Mouse (Mus musculus) lung, postnatal 0 days (tissue): ENCODE measurements around the gene Gm6588. TPM values are rescaled to one million over a fixed set of nuclear protein-coding genes. Genes with fewer than 3 reads are reported as not detected.
A peak's percentile ranks its signal among the peaks of the same experiment; 100 is the strongest.

Experiments
- ATAC-seq: fragments of 200-750 bp; cut with Nextera tagmentation; 2 replicates; pipeline ENCODE4 v1.8.0; 2017; ENCODE audit warnings: moderate library complexity
- DNase-seq: peaks from one replicate; pipeline ENCODE4 v3.0.0-alpha.2; 2016; ENCODE audit warnings: low spot score
- H3K27ac ChIP-seq: fragments of 300-500 bp; sonication (generic); 2 replicates; pipeline ENCODE4 v1.5.1; 2014; ENCODE audit warnings: antibody characterized with exemption, mild to moderate bottlenecking, low read length, mixed read lengths
- H3K27me3 ChIP-seq: fragments of 300-500 bp; sonication (generic); replicated peaks from 2 replicates; pipeline ENCODE4 v1.6.1; 2014; ENCODE audit warnings: low read length, mixed read lengths; ENCODE audit not compliant: insufficient read depth
- H3K36me3 ChIP-seq: fragments of 300-500 bp; sonication (generic); 2 replicates; pipeline ENCODE4 v1.6.1; 2014; ENCODE audit warnings: low read length, mixed read lengths; ENCODE audit not compliant: insufficient read depth
- H3K4me1 ChIP-seq: fragments of 300-500 bp; sonication (generic); 2 replicates; pipeline ENCODE4 v1.6.1; 2014; ENCODE audit warnings: antibody characterized with exemption, low read depth, low read length, mixed read lengths; ENCODE audit not compliant: insufficient read depth
- H3K4me2 ChIP-seq: fragments of 300-500 bp; sonication (generic); replicated peaks from 2 replicates; pipeline ENCODE4 v1.6.1; 2014; ENCODE audit warnings: low read depth, mild to moderate bottlenecking, low read length, moderate library complexity, mixed read lengths
- H3K4me3 ChIP-seq: fragments of 300-500 bp; sonication (generic); 2 replicates; pipeline ENCODE4 v1.5.1; 2014; ENCODE audit warnings: low read depth, low read length
- H3K9ac ChIP-seq: fragments of 300-500 bp; sonication (generic); replicated peaks from 2 replicates; pipeline ENCODE4 v1.6.1; 2014; ENCODE audit warnings: low read depth, mild to moderate bottlenecking
- H3K9me3 ChIP-seq: fragments of 300-500 bp; sonication (generic); 2 replicates; pipeline ENCODE4 v1.6.1; 2016; ENCODE audit warnings: low read length, mixed read lengths
- CTCF ChIP-seq: IDR thresholded peaks from 2 replicates; pipeline ENCODE4 v1.5.1; 2016; ENCODE audit warnings: antibody characterized with exemption, mild to moderate bottlenecking
- EP300 ChIP-seq: IDR thresholded peaks from 2 replicates; pipeline ENCODE4 v1.6.1; 2016; ENCODE audit warnings: antibody characterized with exemption, mild to moderate bottlenecking, control low read depth
- WGBS: fragments of 180-500 bp; shearing (Covaris S2); extraction: QIAGEN DNeasy Blood & Tissue Kit; methylation state at CpG from one replicate; pipeline ENCODE4 v1.1.7; 2014; 5-methylcytosine and 5-hydroxymethylcytosine counted together
- polyA plus RNA-seq: library from polyadenylated mRNA; unstranded; fragments of >200 nt; fragmentation: Nextera tagmentation; extraction: Ambion mirVana; gene quantifications from 2 replicates; pipeline ENCODE4 v1.2.1, GENCODE M21; 2015

Gene Gm6588
- polyA plus RNA-seq, 1 experiment from 2014 or later = not detected

DNA sequence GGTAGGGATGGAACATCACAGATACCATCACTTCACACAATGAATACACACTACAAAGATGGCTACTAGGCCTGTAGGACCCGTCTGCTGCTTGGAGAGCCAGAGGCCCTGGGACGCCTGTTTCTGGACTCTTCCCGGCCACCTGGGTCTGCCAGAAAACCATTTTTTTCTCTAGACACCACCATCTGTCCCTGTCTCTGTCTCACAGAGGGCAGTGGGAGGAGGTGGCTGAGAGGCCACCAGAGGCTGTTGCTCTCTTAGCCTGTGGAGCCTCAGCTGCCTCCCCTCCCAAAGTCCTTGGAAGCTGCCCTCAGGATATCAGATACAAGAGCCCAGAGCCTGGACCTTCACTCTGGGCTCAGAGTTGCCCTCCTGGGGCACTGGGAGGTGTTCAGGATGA lies 10.7 kb downstream of the Gm6588 start:
- 0 out of 2 replicates have a peak, but pooled peaks cover 3% of the 10 kb centered on the region for H3K27me3 ChIP-seq

DNA sequence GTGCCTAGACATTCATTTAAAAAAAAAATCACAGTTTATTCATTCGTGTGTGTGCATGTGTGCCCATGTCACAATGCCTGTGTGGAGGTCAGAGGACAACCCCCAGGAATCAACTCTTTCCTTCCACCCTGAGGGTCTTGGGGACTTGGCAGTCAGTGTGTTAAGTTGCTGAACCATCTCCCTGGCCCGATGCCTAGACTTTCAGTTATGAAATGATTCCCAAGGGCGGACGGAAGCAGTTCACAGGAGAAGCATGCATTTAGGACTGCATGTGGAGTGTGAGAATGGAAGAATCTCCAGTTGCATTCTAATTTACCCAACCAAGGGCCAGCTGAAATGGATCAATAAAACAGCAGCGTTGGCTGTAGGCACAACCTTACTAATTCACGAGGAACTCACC lies 17.1 kb downstream of the Gm6588 start:
- H3K27me3 ChIP-seq = no peaks in the 10 kb centered on the region
- ATAC-seq = no peak
- TF ChIP-seq EP300 = no peak
- no peak for TF ChIP-seq CTCF

More for the DNA sequence above, 10.7 kb downstream of the Gm6588 start:
- H3K4me1 ChIP-seq = no peaks in the 10 kb centered on the region
- H3K9me3 ChIP-seq = no peaks in the 10 kb centered on the region
- WGBS = 50% methylated on average over 3 of the region's 3 CpGs
- no peak overlapping the region for H3K4me2 ChIP-seq
- no peak for ATAC-seq
- H3K27ac ChIP-seq = no peak overlapping the region
- TF ChIP-seq EP300 = no peak
- no peak for DNase-seq
- no peaks in the 10 kb centered on the region for H3K36me3 ChIP-seq
- no peak overlapping the region for H3K4me3 ChIP-seq
- H3K9ac ChIP-seq = no peak overlapping the region

GRCm38 (mm10) chr5:112468986-112469581 lies 19.9 kb downstream of the Gm6588 start:
- H3K27me3 ChIP-seq = no peaks in the 10 kb centered on the region
- no peak overlapping the region for H3K4me2 ChIP-seq
- no peak for TF ChIP-seq EP300
- TF ChIP-seq CTCF = no peak
- ATAC-seq (no peak), DNase-seq (no peak)
- no peaks in the 10 kb centered on the region for H3K4me1 ChIP-seq
- no peak overlapping the region for H3K9ac ChIP-seq
- H3K36me3 ChIP-seq = no peaks in the 10 kb centered on the region
- no peak overlapping the region for H3K4me3 ChIP-seq
- H3K27ac ChIP-seq = no peak overlapping the region
- 64% methylated on average over 4 of the region's 4 CpGs for WGBS
- no peaks in the 10 kb centered on the region for H3K9me3 ChIP-seq

More for the DNA sequence above, 17.1 kb downstream of the Gm6588 start:
- H3K36me3 ChIP-seq = no peaks in the 10 kb centered on the region
- H3K9ac ChIP-seq = no peak overlapping the region
- no peak overlapping the region for H3K27ac ChIP-seq
- H3K4me2 ChIP-seq = no peak overlapping the region
- H3K4me3 ChIP-seq = no peak overlapping the region
- WGBS = 34% methylated on average over 6 of the region's 6 CpGs
- peak; percentile 23 for DNase-seq
- H3K4me1 ChIP-seq = no peaks in the 10 kb centered on the region
- no peaks in the 10 kb centered on the region for H3K9me3 ChIP-seq

DNA sequence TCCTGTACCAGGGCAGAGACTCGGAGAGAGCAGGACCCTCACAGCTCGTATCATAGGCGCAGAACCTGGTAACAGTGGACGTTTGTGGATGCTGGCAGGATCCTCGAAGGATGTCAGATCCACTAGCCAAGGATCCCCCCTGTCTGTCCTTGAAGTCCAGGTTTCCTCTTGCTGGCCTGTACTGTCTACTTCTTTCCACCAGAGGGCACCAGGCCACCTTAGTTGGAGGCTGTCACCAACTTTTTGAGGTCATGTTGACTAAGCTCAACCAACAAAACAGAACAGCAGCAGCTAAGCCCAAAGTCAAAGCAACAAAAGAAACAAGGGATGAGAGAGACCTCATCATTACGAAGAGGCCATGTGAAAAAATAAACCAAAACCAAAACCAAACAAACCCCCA lies 20.9 kb downstream of the Gm6588 start:
- ATAC-seq (no peak), DNase-seq (peak; percentile 49)
- H3K36me3 ChIP-seq = no peaks in the 10 kb centered on the region
- TF ChIP-seq CTCF = peak; percentile 82
- no peak for TF ChIP-seq EP300
- no peak overlapping the region for H3K4me3 ChIP-seq
- H3K9ac ChIP-seq = no peak overlapping the region
- H3K27ac ChIP-seq = no peak overlapping the region
- no peaks in the 10 kb centered on the region for H3K9me3 ChIP-seq
- no peak overlapping the region for H3K4me2 ChIP-seq
- no peaks in the 10 kb centered on the region for H3K27me3 ChIP-seq
- WGBS = 69% methylated on average over 6 of the region's 6 CpGs
- no peaks in the 10 kb centered on the region for H3K4me1 ChIP-seq

DNA sequence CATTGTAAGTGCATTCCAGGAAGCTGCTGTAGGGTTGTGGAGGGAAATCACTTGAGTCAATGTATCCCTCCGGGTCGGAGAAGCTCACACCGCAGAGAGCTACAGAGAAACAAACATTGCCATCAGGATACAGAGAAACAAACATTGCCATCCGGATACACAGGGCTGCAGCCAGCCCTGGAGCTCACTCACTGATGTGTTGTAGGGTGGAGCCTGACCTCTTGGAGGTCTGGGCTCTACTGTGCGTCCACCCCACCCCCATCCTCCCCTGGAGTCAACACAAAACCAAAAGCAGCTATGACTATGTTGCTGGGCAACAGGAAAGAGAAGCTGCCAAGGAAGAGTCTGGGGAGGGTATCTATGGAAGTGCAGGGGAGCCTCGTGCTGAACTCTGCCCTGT lies 24.2 kb downstream of the Gm6588 start:
- Histone ChIP-seq H3K4me2 (no peak overlapping the region), H3K27ac (no peak overlapping the region), H3K9me3 (no peaks in the 10 kb centered on the region), H3K4me3 (no peak overlapping the region), H3K36me3 (no peaks in the 10 kb centered on the region), H3K9ac (no peak overlapping the region), H3K27me3 (no peaks in the 10 kb centered on the region), H3K4me1 (no peaks in the 10 kb centered on the region)
- no peak for TF ChIP-seq EP300
- 14% methylated on average over 6 of the region's 6 CpGs for WGBS
- peak; percentile 46 for DNase-seq
- peak; percentile 91 for ATAC-seq

DNA sequence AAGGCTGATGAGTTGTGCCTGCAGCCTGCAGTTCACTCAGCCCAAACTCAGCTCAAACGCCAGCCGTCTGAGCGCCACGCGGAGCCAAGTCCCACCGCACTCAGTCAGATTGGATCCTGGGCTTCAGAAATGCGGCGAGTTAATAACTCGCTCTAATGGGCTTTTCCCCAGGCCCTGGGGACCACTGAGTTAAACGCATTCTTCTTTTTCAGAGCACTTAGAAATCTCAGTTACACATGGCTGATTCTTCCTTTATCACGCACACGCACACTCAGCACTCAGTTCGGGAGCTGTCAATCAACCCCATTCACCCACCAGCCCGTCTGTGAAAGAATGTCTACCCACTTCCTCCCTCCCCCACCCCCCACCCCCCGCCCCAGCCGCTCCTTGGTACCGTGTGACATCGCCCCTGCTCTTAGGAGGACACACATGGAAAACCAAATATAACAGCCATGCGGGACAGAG lies 32.8 kb downstream of the Gm6588 start:
- DNase-seq = no peak
- H3K36me3 ChIP-seq = no peaks in the 10 kb centered on the region
- TF ChIP-seq CTCF (no peak), EP300 (no peak)
- no peak overlapping the region for H3K4me3 ChIP-seq
- no peaks in the 10 kb centered on the region for H3K27me3 ChIP-seq
- H3K4me2 ChIP-seq = no peak overlapping the region
- H3K9me3 ChIP-seq = no peaks in the 10 kb centered on the region
- 34% methylated on average over 19 of the region's 19 CpGs for WGBS
- H3K4me1 ChIP-seq = no peaks in the 10 kb centered on the region
- H3K9ac ChIP-seq = no peak overlapping the region
- no peak for ATAC-seq
- no peak overlapping the region for H3K27ac ChIP-seq

GRCm38 (mm10) chr5:112482551-112482950 lies 33.3 kb downstream of the Gm6588 start:
- no peaks in the 10 kb centered on the region for H3K9me3 ChIP-seq
- H3K27ac ChIP-seq = no peak overlapping the region
- H3K4me1 ChIP-seq = no peaks in the 10 kb centered on the region
- H3K9ac ChIP-seq = no peak overlapping the region
- ATAC-seq (no peak), DNase-seq (no peak)
- H3K27me3 ChIP-seq = no peaks in the 10 kb centered on the region
- H3K4me2 ChIP-seq = no peak overlapping the region
- no peak overlapping the region for H3K4me3 ChIP-seq
- WGBS = 58% methylated on average over 13 of the region's 13 CpGs
- H3K36me3 ChIP-seq = no peaks in the 10 kb centered on the region
- TF ChIP-seq EP300 = no peak
- TF ChIP-seq CTCF = no peak
